Mouse (Mus musculus): ENCODE measurements around the gene Cdk5. TPM values are rescaled to one million over a fixed set of nuclear protein-coding genes. Genes with fewer than 3 reads are reported as not detected.

The Cdk5 gene
- total and polyA plus RNA-seq, 2 experiments from 2014 or later: 21.6 to 30.9 TPM

GRCm38 (mm10) chr5:24443204-24443603 is 19.9 kb upstream of the Cdk5 start:
- H3K4me3 ChIP-seq (ENCODE audit: low read depth, low read length): no peak overlapping the region
- H3K27ac ChIP-seq (ENCODE audit: low read depth): no peak overlapping the region
- WGBS: 87% methylated on average over 7 of the region's 7 CpGs
- H3K27me3 ChIP-seq (ENCODE audit: control insufficient read depth, insufficient read depth, low read length): no peaks in the 10 kb centered on the region
- peaks cover 14% of the 10 kb centered on the region for H3K4me1 ChIP-seq (ENCODE audit: control insufficient read depth, insufficient read depth)
- H3K9me3 ChIP-seq (replicated peaks; ENCODE audit: control insufficient read depth, low read length): no peaks in the 10 kb centered on the region
- H3K9ac ChIP-seq (replicated peaks; ENCODE audit: low read depth, low read length): no peak overlapping the region
- no peak for TF ChIP-seq EP300 (IDR thresholded peaks at IDR 0.05; ENCODE audit: low read depth)
- TF ChIP-seq CTCF (IDR thresholded peaks at IDR 0.05; ENCODE audit: low read depth): no peak
- peaks cover 43% of the 10 kb centered on the region for H3K36me3 ChIP-seq (replicated peaks; ENCODE audit: control insufficient read depth, insufficient read depth, low read length)
- no peak for DNase-seq (ENCODE audit: low spot score)
- no peak overlapping the region for H3K4me2 ChIP-seq (ENCODE audit: low read depth, low read length)
- ATAC-seq (ENCODE audit: insufficient read depth, low read depth): no peak

DNA sequence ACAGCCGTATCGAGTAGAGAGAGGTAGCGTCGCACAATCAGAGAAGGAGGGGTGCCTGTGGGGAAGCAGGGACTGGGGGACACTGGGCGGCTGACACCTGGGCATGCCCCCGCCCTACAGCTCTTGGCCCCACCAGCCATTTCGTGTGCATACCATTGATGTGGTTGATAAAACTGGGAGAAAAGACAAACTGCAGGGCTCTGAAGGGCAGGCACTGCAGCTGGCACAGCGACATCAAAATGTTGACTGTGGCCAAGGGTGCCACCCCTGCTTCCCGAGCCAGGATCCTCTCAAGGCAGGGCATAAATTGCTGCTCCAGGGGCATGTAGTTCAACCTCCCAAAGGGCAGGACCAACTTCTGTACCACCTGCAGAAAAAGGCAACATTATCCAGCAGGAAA is 18.7 kb upstream of the Cdk5 start:
- no peak for DNase-seq (ENCODE audit: low spot score)
- WGBS: 74% methylated on average over 9 of the region's 9 CpGs

GRCm38 (mm10) chr5:24441187-24441586 is 17.9 kb upstream of the Cdk5 start:
- TF ChIP-seq EP300 (IDR thresholded peaks at IDR 0.05; ENCODE audit: low read depth) (no peak), CTCF (IDR thresholded peaks at IDR 0.05; ENCODE audit: low read depth) (no peak)

More for the DNA sequence above, 18.7 kb upstream of the Cdk5 start:
- Histone ChIP-seq H3K4me2 (ENCODE audit: low read depth, low read length) (no peak overlapping the region), H3K36me3 (replicated peaks; ENCODE audit: control insufficient read depth, insufficient read depth, low read length) (peaks cover 53% of the 10 kb centered on the region), H3K4me1 (ENCODE audit: control insufficient read depth, insufficient read depth) (peaks cover 10% of the 10 kb centered on the region; the same call in 1 of the 2 replicates), H3K4me3 (ENCODE audit: low read depth, low read length) (no peak overlapping the region), H3K27me3 (ENCODE audit: control insufficient read depth, insufficient read depth, low read length) (no peaks in the 10 kb centered on the region), H3K9ac (replicated peaks; ENCODE audit: low read depth, low read length) (no peak overlapping the region), H3K27ac (ENCODE audit: low read depth) (no peak overlapping the region), H3K9me3 (replicated peaks; ENCODE audit: control insufficient read depth, low read length) (no peaks in the 10 kb centered on the region)
- no peak for ATAC-seq (ENCODE audit: insufficient read depth, low read depth)
- TF ChIP-seq CTCF (IDR thresholded peaks at IDR 0.05; ENCODE audit: low read depth) (no peak), EP300 (IDR thresholded peaks at IDR 0.05; ENCODE audit: low read depth) (no peak)

GRCm38 (mm10) chr5:24433993-24434392 is 10.7 kb upstream of the Cdk5 start:
- H3K9me3 ChIP-seq (replicated peaks; ENCODE audit: control insufficient read depth, low read length): no peaks in the 10 kb centered on the region
- WGBS: 84% methylated on average over 8 of the region's 8 CpGs
- H3K4me1 ChIP-seq (ENCODE audit: control insufficient read depth, insufficient read depth): no peaks in the 10 kb centered on the region
- H3K9ac ChIP-seq (replicated peaks; ENCODE audit: low read depth, low read length): no peak overlapping the region
- H3K4me2 ChIP-seq (ENCODE audit: low read depth, low read length): no peak overlapping the region
- H3K27ac ChIP-seq (ENCODE audit: low read depth): peak overlapping the region; percentile 22
- TF ChIP-seq CTCF (IDR thresholded peaks at IDR 0.05; ENCODE audit: low read depth) (no peak), EP300 (IDR thresholded peaks at IDR 0.05; ENCODE audit: low read depth) (no peak)
- H3K4me3 ChIP-seq (ENCODE audit: low read depth, low read length): no peak overlapping the region
- peaks cover 91% of the 10 kb centered on the region for H3K36me3 ChIP-seq (replicated peaks; ENCODE audit: control insufficient read depth, insufficient read depth, low read length)
- DNase-seq (ENCODE audit: low spot score): no peak
- no peaks in the 10 kb centered on the region for H3K27me3 ChIP-seq (ENCODE audit: control insufficient read depth, insufficient read depth, low read length)
- no peak for ATAC-seq (ENCODE audit: insufficient read depth, low read depth)

More at GRCm38 (mm10) chr5:24441187-24441586, 17.9 kb upstream of the Cdk5 start:
- Histone ChIP-seq H3K4me2 (ENCODE audit: low read depth, low read length) (no peak overlapping the region), H3K27me3 (ENCODE audit: control insufficient read depth, insufficient read depth, low read length) (no peaks in the 10 kb centered on the region), H3K4me1 (ENCODE audit: control insufficient read depth, insufficient read depth) (peaks cover 10% of the 10 kb centered on the region; the same call in 1 of the 2 replicates), H3K27ac (ENCODE audit: low read depth) (no peak overlapping the region), H3K36me3 (replicated peaks; ENCODE audit: control insufficient read depth, insufficient read depth, low read length) (peaks cover 60% of the 10 kb centered on the region), H3K9ac (replicated peaks; ENCODE audit: low read depth, low read length) (no peak overlapping the region), H3K9me3 (replicated peaks; ENCODE audit: control insufficient read depth, low read length) (no peaks in the 10 kb centered on the region), H3K4me3 (ENCODE audit: low read depth, low read length) (no peak overlapping the region)
- DNase-seq (ENCODE audit: low spot score): no peak
- 83% methylated on average over 8 of the region's 8 CpGs for WGBS
- ATAC-seq (ENCODE audit: insufficient read depth, low read depth): no peak

GRCm38 (mm10) chr5:24428596-24428995 is 5.3 kb upstream of the Cdk5 start:
- Histone ChIP-seq H3K9me3 (replicated peaks; ENCODE audit: control insufficient read depth, low read length) (no peaks in the 10 kb centered on the region), H3K36me3 (replicated peaks; ENCODE audit: control insufficient read depth, insufficient read depth, low read length) (peaks cover 47% of the 10 kb centered on the region), H3K4me3 (ENCODE audit: low read depth, low read length) (no peak overlapping the region), H3K4me2 (ENCODE audit: low read depth, low read length) (no peak overlapping the region), H3K9ac (replicated peaks; ENCODE audit: low read depth, low read length) (no peak overlapping the region), H3K27me3 (ENCODE audit: control insufficient read depth, insufficient read depth, low read length) (no peaks in the 10 kb centered on the region), H3K4me1 (ENCODE audit: control insufficient read depth, insufficient read depth) (peaks cover 18% of the 10 kb centered on the region), H3K27ac (ENCODE audit: low read depth) (no peak overlapping the region)
- DNase-seq (ENCODE audit: low spot score) (no peak), ATAC-seq (ENCODE audit: insufficient read depth, low read depth) (no peak)
- no peak for TF ChIP-seq CTCF (IDR thresholded peaks at IDR 0.05; ENCODE audit: low read depth)
- TF ChIP-seq EP300 (IDR thresholded peaks at IDR 0.05; ENCODE audit: low read depth): no peak
- 35% methylated on average over 9 of the region's 9 CpGs for WGBS

DNA sequence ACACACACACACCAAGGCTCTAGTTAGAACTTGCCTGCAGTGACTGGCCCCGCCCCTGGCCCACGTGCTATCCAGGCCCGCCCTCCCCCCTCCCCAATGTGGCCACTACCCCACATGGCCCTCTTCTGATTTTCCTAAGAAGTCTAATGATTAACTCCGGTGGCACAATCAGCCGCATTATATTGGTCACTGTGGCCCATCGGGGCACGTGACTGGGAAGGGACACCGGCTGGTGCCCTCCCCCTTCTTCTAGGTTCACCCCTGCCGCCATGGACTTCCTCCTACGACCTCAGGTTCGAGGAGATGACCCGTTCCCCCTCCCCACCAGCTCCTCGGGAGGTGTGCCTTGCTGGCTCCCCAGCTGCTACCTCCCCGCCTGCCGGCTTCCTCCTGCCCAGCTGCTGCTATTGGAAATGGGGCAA is 4.7 kb upstream of the Cdk5 start:
- H3K9ac ChIP-seq (replicated peaks; ENCODE audit: low read depth, low read length): no peak overlapping the region
- H3K27ac ChIP-seq (ENCODE audit: low read depth): no peak overlapping the region
- no peak overlapping the region for H3K4me2 ChIP-seq (ENCODE audit: low read depth, low read length)
- no peak for ATAC-seq (ENCODE audit: insufficient read depth, low read depth)
- no peak overlapping the region for H3K4me3 ChIP-seq (ENCODE audit: low read depth, low read length)
- no peak for DNase-seq (ENCODE audit: low spot score)
- WGBS: 32% methylated on average over 15 of the region's 15 CpGs
- no peaks in the 10 kb centered on the region for H3K27me3 ChIP-seq (ENCODE audit: control insufficient read depth, insufficient read depth, low read length)
- peaks cover 42% of the 10 kb centered on the region for H3K36me3 ChIP-seq (replicated peaks; ENCODE audit: control insufficient read depth, insufficient read depth, low read length)
- H3K4me1 ChIP-seq (ENCODE audit: control insufficient read depth, insufficient read depth): peaks cover 19% of the 10 kb centered on the region
- no peak for TF ChIP-seq CTCF (IDR thresholded peaks at IDR 0.05; ENCODE audit: low read depth)
- no peak for TF ChIP-seq EP300 (IDR thresholded peaks at IDR 0.05; ENCODE audit: low read depth)
- H3K9me3 ChIP-seq (replicated peaks; ENCODE audit: control insufficient read depth, low read length): no peaks in the 10 kb centered on the region

All from heart, postnatal 0 days (tissue).